Mouse (Mus musculus): ENCODE measurements around the gene Fam214a.

- TF ChIP-seq CTCF (IDR thresholded peaks at IDR 0.05; ENCODE audit: low read depth, low read length), result no peak
- TF ChIP-seq POLR2A (IDR thresholded peaks at IDR 0.05; ENCODE audit: extremely low read depth, insufficient read depth, low read length), result no peak
These were observed 20.5 kb downstream of the Fam214a start for GRCm38 (mm10) chr9:74973154-74973553.
